Mouse (Mus musculus) 416B (cell line): Measurements from ENCODE around the gene Porcn.
A peak's percentile ranks its signal among the peaks of the same experiment; 100 is the strongest.

Experiments
- DNase-seq: peaks from one replicate; pipeline ENCODE4 v3.0.0; 2011; ENCODE audit warnings: low read depth

The Porcn gene

DNA sequence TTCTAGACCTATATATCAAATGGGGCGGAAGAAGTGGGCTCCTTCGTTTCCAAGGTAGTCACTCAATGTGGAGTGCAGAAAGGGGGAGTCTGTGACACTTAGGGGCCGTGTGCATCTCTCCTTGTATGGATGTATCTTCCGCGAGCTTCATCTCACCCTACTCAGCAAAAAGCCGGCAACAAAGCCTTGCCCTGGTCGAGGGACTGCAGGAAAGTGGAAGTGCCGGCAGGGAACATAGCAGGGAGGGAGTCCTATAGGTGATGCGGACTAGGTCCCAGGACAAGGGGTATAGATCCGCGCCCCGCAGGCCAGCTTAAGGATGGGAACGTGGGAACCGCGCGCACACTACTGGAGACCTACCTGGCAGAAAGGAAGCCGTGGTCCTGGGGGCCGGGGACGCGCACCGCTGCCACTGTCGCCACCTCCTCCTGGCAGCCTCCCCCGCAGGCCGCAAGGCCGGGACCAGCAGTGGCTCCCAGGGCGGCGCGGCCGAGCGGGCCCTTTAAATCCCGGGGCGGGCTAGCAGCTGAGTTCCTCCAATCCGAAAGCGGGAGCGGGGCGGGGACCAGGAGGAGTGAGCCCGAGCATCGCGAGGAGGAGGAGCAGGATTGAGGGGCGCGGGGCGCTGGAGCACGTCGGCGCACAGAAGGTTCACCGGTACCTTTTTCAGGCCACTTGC, at the start of gene Porcn:
TSS of gene Porcn (minus strand) at position 511 of the 679 bp plus-strand sequence.
- DNase-seq, result no peak

DNA sequence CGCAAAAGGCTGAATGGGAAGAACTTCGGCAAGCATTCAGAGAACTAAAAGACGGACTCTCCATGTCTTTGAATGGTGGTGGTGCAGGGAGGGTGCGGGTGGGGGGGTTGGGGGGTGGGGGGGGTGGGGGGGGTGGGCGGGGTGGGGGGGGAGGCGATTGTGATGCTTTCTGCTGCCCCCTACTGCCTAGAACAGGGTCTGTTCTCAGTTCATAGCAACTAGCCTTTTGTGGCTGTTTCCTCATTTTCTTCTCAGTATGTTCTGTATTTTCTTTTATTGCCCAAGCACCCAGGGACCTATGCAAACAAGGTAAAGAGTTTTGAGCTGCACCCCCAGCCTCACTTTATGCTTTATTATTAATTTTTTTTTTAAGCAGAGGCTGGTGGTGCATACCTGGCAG, 49.5 kb upstream of the Porcn start:
- no peak for DNase-seq

- no peak for DNase-seq
These were observed 47.4 kb upstream of the Porcn start for GRCm38 (mm10) chrX:8253711-8254110.

GRCm38 (mm10) chrX:8252334-8253285, 46.3 kb upstream of the Porcn start, which contains the start of gene Ftsj1:
TSS of gene Ftsj1 (minus strand) at chrX:8252406.
- DNase-seq, result peak; percentile 96

DNA sequence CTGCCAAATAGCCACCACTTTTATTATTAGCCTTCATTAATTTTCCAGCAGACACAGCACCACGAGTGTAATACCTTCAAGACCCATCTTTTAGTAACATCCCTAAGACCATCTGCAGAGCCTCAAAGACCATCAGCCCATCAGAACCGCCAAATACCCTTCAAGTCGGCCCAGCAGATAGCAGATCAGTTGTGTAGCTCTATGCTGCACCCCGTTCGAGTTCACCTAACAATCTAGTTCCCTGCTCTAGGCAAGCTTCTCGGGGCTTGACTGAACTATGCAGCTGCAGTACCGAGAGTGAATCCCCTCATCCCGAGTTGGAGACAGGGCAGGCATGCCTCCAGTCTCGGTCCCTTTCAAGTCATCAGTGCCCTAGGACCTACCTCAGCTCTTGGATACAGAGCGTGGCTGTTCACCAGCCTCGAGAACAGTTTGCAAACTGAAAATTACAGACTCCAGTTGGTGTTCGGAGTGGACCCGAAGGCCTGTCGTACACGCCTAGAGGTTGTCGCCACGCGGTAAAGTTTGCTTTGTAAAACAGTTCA, 45.5 kb upstream of the Porcn start:
- DNase-seq, result no peak

DNA sequence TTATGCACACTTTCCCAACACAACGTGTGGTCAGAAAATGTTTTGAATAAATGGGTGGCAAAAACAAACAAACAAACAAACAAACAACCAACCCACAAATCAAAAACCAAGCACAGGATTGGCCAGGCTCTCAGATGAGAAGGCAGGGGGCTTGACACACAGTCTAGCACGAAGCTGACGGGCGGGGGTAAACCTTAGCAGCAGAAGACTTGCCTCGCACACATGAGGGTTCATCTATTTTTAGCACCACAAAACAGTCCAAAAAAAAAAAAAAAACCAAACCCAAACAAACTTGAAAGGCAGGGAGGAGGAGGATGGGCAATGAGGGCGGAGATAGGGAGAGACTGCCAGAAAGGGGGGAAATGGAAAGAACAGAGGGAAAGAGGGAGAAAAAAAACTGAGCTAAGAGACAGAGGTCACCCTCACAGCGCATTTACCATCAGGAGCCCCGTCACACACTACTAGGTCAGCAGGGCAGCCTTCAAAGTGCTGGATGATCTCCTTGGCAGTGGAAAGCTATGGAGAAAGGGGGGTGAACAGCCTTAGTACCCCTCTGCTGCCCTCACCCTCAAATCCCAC, 42.3 kb upstream of the Porcn start:
- DNase-seq, result no peak

DNA sequence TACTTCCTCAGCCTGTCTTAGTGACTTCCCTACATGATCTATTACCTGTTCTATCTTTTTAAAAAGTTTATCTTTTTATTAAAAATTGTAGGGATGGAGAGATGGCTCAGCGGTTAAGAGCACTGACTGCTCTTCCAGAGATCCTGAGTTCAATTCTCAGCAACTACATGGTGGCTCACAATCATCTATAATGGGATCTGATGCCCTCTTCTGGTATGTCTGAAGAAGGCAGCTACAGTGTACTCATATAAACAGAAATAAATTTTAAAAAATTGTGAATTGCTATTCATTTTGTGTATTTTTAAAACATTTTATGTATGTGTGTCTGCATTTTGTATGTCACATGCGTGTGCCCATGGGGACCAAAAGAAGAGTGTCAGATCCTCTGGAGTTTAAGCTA, 41.4 kb upstream of the Porcn start:
- no peak for DNase-seq

- no peak for DNase-seq
These were observed 32.6 kb upstream of the Porcn start for GRCm38 (mm10) chrX:8238804-8239395.

GRCm38 (mm10) chrX:8236704-8237103, 30.4 kb upstream of the Porcn start:
- no peak for DNase-seq

DNA sequence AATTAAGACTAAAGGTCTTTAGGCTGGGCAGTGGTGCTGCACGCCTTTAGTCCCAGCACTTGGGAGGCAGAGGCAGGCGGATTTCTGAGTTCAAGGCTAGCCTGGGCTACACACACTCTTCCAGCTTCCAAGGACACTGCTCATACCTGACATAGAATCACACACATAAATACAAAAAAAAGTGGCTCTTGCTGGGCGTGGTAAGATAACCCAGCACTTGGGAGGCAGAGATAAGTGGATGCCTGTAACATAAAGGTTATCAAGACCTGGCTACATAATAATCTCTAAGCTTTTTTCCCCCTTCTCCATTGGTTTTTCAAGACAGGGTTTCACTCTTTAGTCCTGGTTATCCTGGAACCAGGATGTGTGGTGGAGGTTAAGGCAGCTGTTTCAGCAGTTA, 27.3 kb upstream of the Porcn start:
- DNase-seq, result no peak

DNA sequence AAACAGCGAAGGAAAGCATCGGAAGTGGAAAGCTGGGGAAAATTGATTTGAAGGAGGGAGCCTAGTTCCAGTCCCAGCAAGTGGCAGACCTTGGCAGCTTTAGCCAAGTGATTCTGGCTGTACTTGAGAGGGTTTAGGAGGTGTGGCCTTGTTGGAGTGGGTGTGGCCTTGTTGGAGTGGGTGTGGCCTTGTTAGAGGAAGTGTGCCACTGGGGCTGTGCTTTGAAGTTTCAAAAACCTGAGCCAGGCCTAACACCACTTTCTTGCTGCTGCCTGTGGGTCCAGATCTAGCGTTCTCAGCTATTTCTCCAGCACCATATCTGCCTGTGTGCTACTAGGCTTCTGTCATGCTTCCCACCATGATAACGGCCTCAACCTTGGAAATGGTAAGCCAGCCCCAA, 23.9 kb upstream of the Porcn start:
- DNase-seq, result no peak

DNA sequence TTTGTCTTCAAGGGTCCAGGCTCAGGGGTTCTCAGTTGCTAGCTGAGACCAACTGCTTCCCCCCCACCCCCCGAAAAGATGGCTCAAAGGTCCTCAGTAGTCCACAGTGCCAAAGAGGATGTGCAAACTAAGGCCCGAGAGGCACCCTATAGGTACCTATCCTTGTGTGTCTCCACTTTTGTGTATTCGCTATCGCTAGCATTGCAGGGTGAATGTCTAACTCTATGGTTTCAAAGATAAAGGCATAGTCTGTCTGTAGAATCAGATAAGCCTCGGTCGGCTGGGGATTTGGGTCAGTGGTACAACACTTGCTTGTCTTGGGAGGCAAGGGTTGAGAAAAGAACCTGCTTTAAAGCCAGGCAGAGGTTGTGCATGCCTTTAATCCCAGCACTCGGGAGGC, 17.1 kb upstream of the Porcn start:
- DNase-seq, result no peak

- no peak for DNase-seq
These were observed 16.5 kb upstream of the Porcn start for GRCm38 (mm10) chrX:8222678-8223421.

- DNase-seq, result no peak
These were observed 16.0 kb upstream of the Porcn start for GRCm38 (mm10) chrX:8222296-8222677.

DNA sequence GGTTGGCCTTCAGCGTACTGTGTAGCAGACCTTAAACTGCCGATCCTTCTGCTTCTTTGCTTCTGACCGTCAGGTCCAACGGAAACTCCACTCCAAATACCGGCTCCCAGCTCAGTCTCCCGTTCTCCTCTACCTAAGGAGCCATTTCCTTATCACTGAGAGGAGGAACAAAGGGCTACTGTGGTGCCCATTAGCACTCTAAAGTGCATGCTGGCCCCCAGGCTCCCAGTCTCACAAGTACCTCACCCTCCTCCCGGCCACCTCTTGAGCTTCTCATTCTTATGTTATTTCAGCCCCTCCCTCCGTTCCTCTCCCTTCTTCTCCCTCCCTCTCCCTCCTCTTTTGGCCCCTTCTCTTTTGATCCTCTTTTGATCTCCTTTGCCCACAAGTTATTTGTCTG, 13.3 kb upstream of the Porcn start:
- DNase-seq, result no peak

DNA sequence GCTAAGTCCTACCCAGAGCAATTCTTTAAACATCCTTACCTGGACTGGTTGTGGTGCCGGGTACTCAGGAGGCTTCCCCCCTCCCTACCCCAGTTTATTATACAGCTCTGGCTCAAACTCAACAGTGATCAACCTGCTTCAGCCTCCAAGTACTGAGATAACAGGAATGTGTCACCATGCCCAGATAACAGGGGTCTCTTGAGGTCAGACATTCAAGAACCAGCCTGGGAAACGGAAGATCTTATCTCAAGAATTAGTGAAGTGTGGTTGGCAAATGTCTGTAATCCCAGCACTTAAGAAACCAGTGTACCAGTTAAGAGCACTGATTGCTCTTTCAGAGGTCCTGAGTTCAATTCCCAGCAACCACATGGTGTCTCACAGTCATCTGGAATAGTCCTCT, 11.8 kb upstream of the Porcn start:
- DNase-seq, result peak; percentile 23

GRCm38 (mm10) chrX:8217383-8217782, 11.1 kb upstream of the Porcn start:
- no peak for DNase-seq

DNA sequence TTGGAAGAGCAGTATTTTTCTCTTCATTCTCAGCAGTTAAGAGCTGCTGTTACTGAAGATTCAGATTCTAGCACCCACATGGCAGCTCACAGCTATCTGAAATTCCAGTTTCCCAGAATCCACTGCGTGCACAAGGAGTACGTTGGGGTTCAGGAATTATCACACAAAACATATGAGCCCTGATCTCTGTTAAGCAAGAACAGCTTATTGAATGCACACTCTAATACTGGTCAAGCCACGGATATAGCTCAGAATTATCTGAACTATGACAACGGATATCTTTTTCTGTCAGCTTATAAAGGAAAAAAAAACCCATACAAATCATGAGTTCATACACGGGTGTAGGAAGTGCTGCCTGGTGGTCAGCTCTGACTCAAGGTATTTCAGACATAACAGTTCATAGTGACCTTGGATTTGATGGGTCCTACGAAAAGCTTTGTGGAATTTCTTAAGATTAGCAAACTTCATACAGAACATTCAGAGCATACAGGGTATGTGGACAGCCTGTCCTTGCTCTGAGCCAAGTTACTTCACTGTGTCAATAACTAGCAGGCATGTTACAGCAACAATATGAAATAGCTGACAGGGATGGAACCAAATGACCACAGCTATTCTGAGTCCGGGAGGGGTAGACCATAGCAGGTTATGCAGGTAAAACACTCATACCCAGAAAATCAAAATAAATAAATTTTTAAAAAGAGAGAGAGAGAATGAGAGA, 5.3 kb upstream of the Porcn start:
- no peak for DNase-seq

DNA sequence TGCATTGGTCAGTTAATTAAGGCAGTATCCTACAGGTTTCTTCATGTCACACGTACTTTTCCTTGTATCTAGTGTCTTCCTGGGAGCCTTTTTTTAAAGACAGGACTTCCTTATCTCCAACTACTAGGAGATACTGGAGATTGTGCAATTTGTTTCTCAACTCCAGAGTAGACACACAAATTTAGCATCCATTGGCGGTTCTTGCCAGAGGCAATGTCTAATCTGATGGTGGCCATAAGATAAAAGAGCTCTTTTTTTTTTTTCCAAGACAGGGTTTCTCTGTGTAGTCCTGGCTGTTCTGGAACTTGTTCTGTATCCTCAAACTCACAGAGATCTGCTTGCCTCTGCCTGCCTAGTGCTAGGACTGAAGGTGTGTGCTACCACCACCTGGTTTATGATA, 3.4 kb upstream of the Porcn start:
- DNase-seq, result no peak

- DNase-seq, result no peak
These were observed 899 bp upstream of the Porcn start for GRCm38 (mm10) chrX:8207224-8207623.

GRCm38 (mm10) chrX:8206694-8207197, 421 bp upstream of the Porcn start:
- no peak for DNase-seq
